Mouse (Mus musculus) liver, embryonic 15.5 days (tissue): Measurements from ENCODE around the gene Dscam. TPM values are rescaled to one million over a fixed set of nuclear protein-coding genes. Genes with fewer than 3 reads are reported as not detected.

Experiments
- ATAC-seq: fragments of 200-750 bp; cut with Nextera tagmentation; 2 replicates; pipeline ENCODE4 v1.8.0; 2017; ENCODE audit warnings: moderate number of reproducible peaks, mild to moderate bottlenecking, moderate library complexity; ENCODE audit not compliant: insufficient read depth
- H3K27ac ChIP-seq: fragments of 300-500 bp; sonication (generic); replicated peaks from 2 replicates; pipeline ENCODE4 v1.5.1; 2015; ENCODE audit warnings: mild to moderate bottlenecking, inconsistent platforms
- H3K27me3 ChIP-seq: fragments of 300-500 bp; sonication (generic); 2 replicates; pipeline ENCODE4 v1.6.1; 2015; ENCODE audit warnings: mild to moderate bottlenecking, inconsistent platforms
- H3K36me3 ChIP-seq: fragments of 300-500 bp; sonication (generic); replicated peaks from 2 replicates; pipeline ENCODE4 v1.6.1; 2015; ENCODE audit warnings: moderate library complexity, mild to moderate bottlenecking, inconsistent platforms
- H3K4me1 ChIP-seq: fragments of 300-500 bp; sonication (generic); replicated peaks from 2 replicates; pipeline ENCODE4 v1.6.1; 2015; ENCODE audit warnings: inconsistent platforms
- H3K4me2 ChIP-seq: fragments of 300-500 bp; sonication (generic); 2 replicates; pipeline ENCODE4 v1.6.1; 2015; ENCODE audit warnings: moderate library complexity, mild to moderate bottlenecking, inconsistent platforms
- H3K4me3 ChIP-seq: fragments of 300-500 bp; sonication (generic); replicated peaks from 2 replicates; pipeline ENCODE4 v1.5.1; 2015; ENCODE audit warnings: mild to moderate bottlenecking, inconsistent platforms
- H3K9ac ChIP-seq: fragments of 300-500 bp; sonication (generic); 2 replicates; pipeline ENCODE4 v1.6.1; 2015; ENCODE audit warnings: moderate library complexity, mild to moderate bottlenecking, inconsistent platforms
- H3K9me3 ChIP-seq: fragments of 300-500 bp; sonication (generic); replicated peaks from 2 replicates; pipeline ENCODE4 v1.6.1; 2016; ENCODE audit warnings: inconsistent platforms
- WGBS: fragments of 180-500 bp; shearing (Covaris S2); methylation state at CpG from one replicate; pipeline ENCODE4 v1.1.7; 2015; ENCODE audit warnings: mixed read lengths; ENCODE audit not compliant: insufficient replicate concordance; 5-methylcytosine and 5-hydroxymethylcytosine counted together
- polyA plus RNA-seq: library from polyadenylated mRNA; unstranded; fragments of >200 nt; fragmentation: Nextera tagmentation; extraction: Ambion mirVana; gene quantifications from 2 replicates; pipeline ENCODE4 v1.2.1, GENCODE M21; 2015

Dscam gene
- polyA plus RNA-seq, 1 experiment from 2014 or later: not detected

GRCm38 (mm10) chr16:96819649-96820048, 350.9 kb downstream of the Dscam start:
- ATAC-seq: no peak
- Histone ChIP-seq H3K9ac (no peak overlapping the region), H3K9me3 (no peaks in the 10 kb centered on the region), H3K27me3 (no peaks in the 10 kb centered on the region), H3K4me2 (no peak overlapping the region), H3K4me1 (no peaks in the 10 kb centered on the region), H3K36me3 (no peaks in the 10 kb centered on the region), H3K4me3 (no peak overlapping the region), H3K27ac (no peak overlapping the region)
- 24% methylated on average over 16 of the region's 16 CpGs for WGBS

DNA sequence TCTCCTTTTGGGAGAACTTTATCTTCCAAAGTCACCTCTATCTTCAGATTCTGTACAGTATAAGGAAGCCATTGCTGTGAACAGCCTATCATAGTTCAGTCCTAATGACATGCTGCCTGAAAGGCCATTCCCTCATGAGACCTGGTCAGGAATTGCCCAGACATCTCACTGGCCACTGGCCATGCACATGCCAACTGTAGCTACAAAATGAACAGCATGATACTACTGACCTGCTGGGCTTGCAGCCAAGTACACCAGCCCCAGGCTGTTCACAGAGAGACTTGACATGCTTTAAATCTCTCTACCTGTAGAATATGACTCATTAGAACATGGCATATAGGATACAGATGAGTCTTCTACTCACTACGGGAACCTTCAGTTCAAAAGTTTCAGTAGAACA, 364.3 kb downstream of the Dscam start:
- no peak for ATAC-seq
- Histone ChIP-seq H3K9me3 (no peaks in the 10 kb centered on the region), H3K4me3 (no peak overlapping the region), H3K27ac (no peak overlapping the region), H3K4me1 (no peaks in the 10 kb centered on the region), H3K27me3 (no peaks in the 10 kb centered on the region), H3K9ac (no peak overlapping the region), H3K36me3 (no peaks in the 10 kb centered on the region), H3K4me2 (no peak overlapping the region)
- 57% methylated on average over 1 of the region's 1 CpGs for WGBS

GRCm38 (mm10) chr16:96802636-96803035, 367.9 kb downstream of the Dscam start:
- H3K36me3 ChIP-seq: no peaks in the 10 kb centered on the region
- 47% methylated on average over 2 of the region's 2 CpGs for WGBS
- ATAC-seq: no peak
- H3K4me1 ChIP-seq: no peaks in the 10 kb centered on the region
- H3K4me3 ChIP-seq: no peak overlapping the region
- H3K9me3 ChIP-seq: no peaks in the 10 kb centered on the region
- H3K27ac ChIP-seq: no peak overlapping the region
- H3K4me2 ChIP-seq: no peak overlapping the region
- H3K9ac ChIP-seq: no peak overlapping the region
- H3K27me3 ChIP-seq: no peaks in the 10 kb centered on the region

- 64% methylated on average over 1 of the region's 1 CpGs for WGBS
Observed at GRCm38 (mm10) chr16:96801650-96802237, 368.8 kb downstream of the Dscam start.

DNA sequence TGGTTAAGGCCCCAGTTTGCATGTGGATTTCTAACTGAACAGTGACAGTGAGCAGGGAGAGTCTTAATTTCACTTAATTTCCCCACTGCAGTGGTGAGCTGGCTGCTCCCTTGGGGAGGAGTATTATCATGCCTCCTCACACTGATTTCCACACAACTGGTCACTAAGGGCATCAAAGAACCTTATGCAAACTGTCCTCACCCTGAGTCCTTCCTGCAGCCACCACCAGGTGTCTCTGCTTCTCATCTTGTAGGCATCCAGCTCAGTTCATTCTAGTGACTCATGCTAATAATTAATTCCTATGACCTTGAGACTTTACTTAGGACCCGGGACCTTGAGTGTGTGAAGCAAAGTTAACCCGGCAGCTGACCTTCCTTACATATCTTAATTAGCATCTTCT, 375.1 kb downstream of the Dscam start:
- 34% methylated on average over 2 of the region's 2 CpGs for WGBS
- no peak for ATAC-seq

More at GRCm38 (mm10) chr16:96801650-96802237, 368.8 kb downstream of the Dscam start:
- no peak overlapping the region for H3K4me3 ChIP-seq
- H3K27ac ChIP-seq: no peak overlapping the region
- no peaks in the 10 kb centered on the region for H3K4me1 ChIP-seq
- H3K9ac ChIP-seq: no peak overlapping the region
- H3K36me3 ChIP-seq: no peaks in the 10 kb centered on the region
- no peak overlapping the region for H3K4me2 ChIP-seq
- ATAC-seq: no peak
- H3K27me3 ChIP-seq: no peaks in the 10 kb centered on the region
- no peaks in the 10 kb centered on the region for H3K9me3 ChIP-seq

DNA sequence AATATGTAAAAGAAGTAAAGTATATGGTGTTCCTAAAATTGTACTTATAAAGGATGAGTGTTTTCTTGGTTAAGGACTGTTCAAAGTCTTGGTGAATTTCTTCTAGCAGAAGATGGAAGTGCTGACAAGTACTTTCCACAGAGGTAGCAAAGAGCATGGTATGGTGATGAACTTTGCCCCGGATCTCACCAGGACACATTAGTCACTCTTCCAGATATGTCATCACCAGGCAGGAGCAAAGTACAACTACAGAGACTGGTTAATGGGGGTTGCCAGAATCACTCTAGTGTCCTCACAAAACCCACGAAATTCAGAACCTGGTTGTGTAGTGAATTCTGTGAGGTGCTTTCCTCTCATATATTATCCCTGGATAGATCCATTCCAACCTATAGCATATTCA, 379.2 kb downstream of the Dscam start:
- ATAC-seq: no peak
- Histone ChIP-seq H3K27me3 (no peaks in the 10 kb centered on the region), H3K4me2 (no peak overlapping the region), H3K36me3 (no peaks in the 10 kb centered on the region), H3K4me3 (no peak overlapping the region), H3K27ac (no peak overlapping the region), H3K9me3 (no peaks in the 10 kb centered on the region), H3K4me1 (no peaks in the 10 kb centered on the region), H3K9ac (no peak overlapping the region)
- WGBS: 40% methylated on average over 2 of the region's 2 CpGs

More for the DNA sequence above, 375.1 kb downstream of the Dscam start:
- H3K27me3 ChIP-seq: no peaks in the 10 kb centered on the region
- H3K4me3 ChIP-seq: no peak overlapping the region
- H3K9ac ChIP-seq: no peak overlapping the region
- H3K27ac ChIP-seq: no peak overlapping the region
- H3K9me3 ChIP-seq: no peaks in the 10 kb centered on the region
- H3K4me1 ChIP-seq: no peaks in the 10 kb centered on the region
- H3K36me3 ChIP-seq: no peaks in the 10 kb centered on the region
- H3K4me2 ChIP-seq: no peak overlapping the region

GRCm38 (mm10) chr16:96788286-96788685, 382.3 kb downstream of the Dscam start:
- Histone ChIP-seq H3K27me3 (no peaks in the 10 kb centered on the region), H3K4me3 (no peak overlapping the region), H3K36me3 (no peaks in the 10 kb centered on the region), H3K9me3 (no peaks in the 10 kb centered on the region), H3K4me1 (no peaks in the 10 kb centered on the region), H3K27ac (no peak overlapping the region), H3K9ac (no peak overlapping the region), H3K4me2 (no peak overlapping the region)
- no peak for ATAC-seq
- 47% methylated on average over 5 of the region's 5 CpGs for WGBS

- H3K27ac ChIP-seq: no peak overlapping the region
- no peaks in the 10 kb centered on the region for H3K9me3 ChIP-seq
- no peak overlapping the region for H3K4me2 ChIP-seq
- ATAC-seq: no peak
- no peaks in the 10 kb centered on the region for H3K36me3 ChIP-seq
- WGBS: 49% methylated on average over 5 of the region's 5 CpGs
- H3K9ac ChIP-seq: no peak overlapping the region
- no peak overlapping the region for H3K4me3 ChIP-seq
- no peaks in the 10 kb centered on the region for H3K27me3 ChIP-seq
- H3K4me1 ChIP-seq: no peaks in the 10 kb centered on the region
Observed at GRCm38 (mm10) chr16:96779021-96779420, 391.5 kb downstream of the Dscam start.

- Histone ChIP-seq H3K4me3 (no peak overlapping the region), H3K27ac (no peak overlapping the region), H3K4me2 (no peak overlapping the region), H3K9ac (no peak overlapping the region), H3K9me3 (no peaks in the 10 kb centered on the region), H3K27me3 (no peaks in the 10 kb centered on the region), H3K36me3 (no peaks in the 10 kb centered on the region), H3K4me1 (no peaks in the 10 kb centered on the region)
- no peak for ATAC-seq
- WGBS: 55% methylated on average over 1 of the region's 1 CpGs
Observed at GRCm38 (mm10) chr16:96774245-96774644, 396.3 kb downstream of the Dscam start.

- no peak overlapping the region for H3K27ac ChIP-seq
- no peak overlapping the region for H3K4me2 ChIP-seq
- H3K27me3 ChIP-seq: no peaks in the 10 kb centered on the region
- H3K4me1 ChIP-seq: no peaks in the 10 kb centered on the region
- H3K9me3 ChIP-seq: no peaks in the 10 kb centered on the region
- WGBS: 18% methylated on average over 3 of the region's 3 CpGs
- no peaks in the 10 kb centered on the region for H3K36me3 ChIP-seq
- H3K4me3 ChIP-seq: no peak overlapping the region
- ATAC-seq: no peak
- no peak overlapping the region for H3K9ac ChIP-seq
Observed at GRCm38 (mm10) chr16:96767985-96768384, 402.6 kb downstream of the Dscam start.

- no peak for ATAC-seq
- Histone ChIP-seq H3K4me1 (no peaks in the 10 kb centered on the region), H3K9me3 (no peaks in the 10 kb centered on the region), H3K36me3 (no peaks in the 10 kb centered on the region), H3K27me3 (no peaks in the 10 kb centered on the region), H3K27ac (no peak overlapping the region), H3K9ac (no peak overlapping the region), H3K4me3 (no peak overlapping the region), H3K4me2 (no peak overlapping the region)
- WGBS: 26% methylated on average over 4 of the region's 4 CpGs
Observed at GRCm38 (mm10) chr16:96767508-96767907, 403.0 kb downstream of the Dscam start.

- WGBS: 24% methylated on average over 12 of the region's 12 CpGs
- no peak overlapping the region for H3K27ac ChIP-seq
- H3K36me3 ChIP-seq: no peaks in the 10 kb centered on the region
- no peaks in the 10 kb centered on the region for H3K4me1 ChIP-seq
- no peaks in the 10 kb centered on the region for H3K27me3 ChIP-seq
- H3K4me2 ChIP-seq: no peak overlapping the region
- H3K9ac ChIP-seq: no peak overlapping the region
- no peak for ATAC-seq
- no peaks in the 10 kb centered on the region for H3K9me3 ChIP-seq
- no peak overlapping the region for H3K4me3 ChIP-seq
Observed at GRCm38 (mm10) chr16:96761225-96761624, 409.3 kb downstream of the Dscam start.
